Mouse (Mus musculus): ENCODE results near the gene Trim59.

Gene Trim59

DNA sequence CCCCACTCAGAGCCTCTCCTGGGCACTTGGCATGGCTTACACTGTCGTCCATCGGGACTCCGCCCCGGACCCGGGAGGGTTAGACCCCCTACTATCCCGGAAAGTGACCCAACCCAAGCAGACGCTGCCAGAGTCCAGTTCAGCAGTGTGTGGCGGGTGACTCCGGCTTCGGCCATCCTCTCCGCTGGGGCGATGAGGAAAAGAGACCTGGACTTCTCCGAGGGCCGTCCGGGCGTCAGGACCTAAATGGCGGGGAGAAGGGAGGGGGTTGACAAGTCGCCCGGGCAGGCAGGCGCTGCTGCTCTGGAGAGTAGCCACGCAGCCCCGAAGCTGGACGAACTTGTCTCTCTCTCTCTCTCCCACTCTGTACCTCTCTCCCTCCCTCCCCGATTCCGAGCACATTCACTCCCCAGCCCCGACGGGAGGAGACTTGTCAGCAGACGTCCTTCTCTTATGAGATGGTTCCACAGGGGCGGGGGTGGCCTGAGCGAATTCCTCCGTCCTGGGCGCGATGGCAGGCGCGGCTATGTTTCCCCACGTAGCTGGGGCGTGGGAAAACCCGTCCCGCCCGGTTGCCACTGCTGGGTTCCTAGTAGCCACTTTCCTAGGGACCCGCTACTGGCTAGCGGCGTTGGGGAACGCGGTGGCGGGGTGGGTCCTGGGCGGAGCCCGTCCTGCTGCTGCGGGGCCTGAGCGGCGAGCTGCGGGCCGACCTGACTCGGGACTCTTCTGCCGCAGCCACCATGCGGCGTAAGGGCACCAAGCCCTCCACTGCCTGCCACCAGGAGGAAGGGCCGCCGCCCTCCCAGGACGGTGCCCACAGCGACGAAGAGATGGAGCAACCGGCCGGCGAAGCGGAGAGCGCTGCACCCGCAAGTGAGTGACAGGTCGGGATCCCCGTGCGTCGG lies 39.0 kb downstream of the Trim59 start:
- peak; percentile 14 for DNase-seq (ENCODE audit: low read depth, low spot score)

DNA sequence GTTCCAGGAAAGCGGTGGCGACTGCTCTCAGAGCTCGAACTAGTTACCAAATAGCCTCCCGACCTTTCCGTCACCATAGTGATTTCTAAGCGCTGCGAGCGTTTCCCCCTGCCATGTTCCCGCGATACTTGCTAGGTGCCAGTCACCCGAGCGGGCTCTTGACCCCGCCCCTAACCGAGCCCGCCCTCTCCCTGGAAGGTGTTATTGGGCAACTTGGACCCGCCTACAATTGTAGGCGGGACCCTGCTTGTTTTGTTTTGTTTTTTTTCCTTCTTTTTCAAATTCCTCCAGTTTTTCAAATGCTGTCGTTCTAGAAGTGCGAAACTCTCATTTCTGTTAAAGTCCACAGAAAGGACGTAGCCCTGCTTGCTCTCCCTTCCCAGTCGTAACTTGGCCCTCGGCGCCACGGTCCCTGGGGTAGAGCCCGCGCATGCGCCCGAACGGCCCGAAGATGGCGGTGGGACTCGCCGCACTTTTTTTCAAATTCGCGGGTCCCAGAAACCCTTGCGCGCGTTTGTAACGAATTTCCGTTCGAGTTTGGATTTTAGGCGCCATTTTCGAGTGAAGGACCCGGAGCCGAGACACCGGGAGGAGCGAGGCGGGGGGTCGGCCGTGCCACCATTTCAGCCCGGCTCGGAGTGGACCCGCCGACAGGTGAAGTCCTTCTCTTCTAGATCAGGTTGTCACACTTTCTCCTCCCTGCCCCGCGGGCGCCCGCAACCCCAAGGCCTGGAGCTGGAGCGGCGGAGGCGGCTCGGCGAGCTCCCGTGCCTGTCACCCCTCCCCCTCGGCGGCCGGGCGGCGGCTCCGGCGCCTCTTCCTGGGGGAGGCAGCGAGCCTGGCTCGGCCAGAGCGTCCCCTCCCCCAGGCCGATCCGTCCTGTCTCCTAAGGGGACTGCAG lies 39.9 kb downstream of the Trim59 start, which contains the start of the genes Ift80 and Smc4:
TSS of gene Ift80 (minus strand) at position 134 of the 901 bp plus-strand sequence.
TSS of gene Smc4 (plus strand) at position 302 of the 901 bp plus-strand sequence.
- DNase-seq (ENCODE audit: low read depth, low spot score), result peak; percentile 96

DNA sequence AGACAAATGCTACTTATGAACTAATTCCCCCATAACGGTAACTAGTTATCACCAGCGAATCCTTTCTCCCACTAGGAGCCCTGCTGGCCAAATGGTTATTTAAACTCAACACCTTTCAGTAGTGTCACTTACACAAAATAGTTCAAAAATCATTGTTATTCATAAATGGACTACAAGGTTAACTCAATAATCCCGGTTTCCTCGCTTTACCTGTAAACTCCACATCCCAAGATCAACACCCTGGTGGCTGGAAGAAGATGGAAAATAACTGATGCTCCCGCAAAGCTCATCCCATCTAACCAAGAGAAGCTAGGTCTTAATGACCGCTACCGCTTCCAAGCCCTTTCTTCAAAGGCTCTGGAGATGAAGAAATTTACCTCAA lies 40.5 kb downstream of the Trim59 start:
- DNase-seq (ENCODE audit: low read depth, low spot score), result no peak

DNA sequence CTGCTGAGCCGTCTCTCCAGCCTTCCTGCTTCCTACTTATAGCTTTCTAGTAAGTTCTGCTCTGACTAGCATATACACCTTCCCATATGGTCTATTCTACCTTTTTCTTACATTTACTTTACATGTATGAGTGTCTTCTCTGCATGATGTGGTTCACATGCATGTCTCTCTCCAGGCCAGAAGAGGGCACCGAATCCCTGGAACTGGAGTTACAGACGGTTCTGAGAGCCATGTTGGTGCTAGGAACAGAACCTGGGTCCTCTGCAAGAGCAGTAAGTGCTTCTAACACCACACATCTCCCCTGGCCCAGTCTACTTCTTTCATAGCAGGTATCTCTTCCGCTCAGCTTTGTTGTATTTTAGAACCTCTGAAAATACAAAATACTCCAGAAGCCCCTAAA lies 41.8 kb downstream of the Trim59 start:
- DNase-seq (ENCODE audit: low read depth, low spot score), result no peak

DNA sequence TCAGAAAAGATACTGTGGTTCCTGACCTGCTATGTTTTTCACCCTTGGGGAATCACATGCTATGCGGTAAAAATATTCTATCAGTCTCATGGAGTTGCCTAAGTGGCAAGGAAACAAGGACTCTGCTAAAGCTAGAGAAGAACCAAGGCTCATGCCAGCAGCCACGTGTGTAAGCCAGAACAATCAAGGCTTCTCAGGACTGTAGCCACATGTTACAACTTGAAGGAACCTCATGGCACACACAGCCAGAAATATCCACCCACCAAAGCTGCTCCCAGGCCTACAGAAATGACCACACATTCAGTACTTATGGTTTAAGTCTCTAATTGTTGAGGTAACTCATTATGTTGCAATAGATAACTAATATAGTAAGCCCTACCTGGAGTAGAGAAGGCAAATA lies 58.0 kb downstream of the Trim59 start:
- DNase-seq (ENCODE audit: low read depth, low spot score), result no peak
